ENCODE assay signal across 8 mouse cellular contexts in the genomic region with DNA sequence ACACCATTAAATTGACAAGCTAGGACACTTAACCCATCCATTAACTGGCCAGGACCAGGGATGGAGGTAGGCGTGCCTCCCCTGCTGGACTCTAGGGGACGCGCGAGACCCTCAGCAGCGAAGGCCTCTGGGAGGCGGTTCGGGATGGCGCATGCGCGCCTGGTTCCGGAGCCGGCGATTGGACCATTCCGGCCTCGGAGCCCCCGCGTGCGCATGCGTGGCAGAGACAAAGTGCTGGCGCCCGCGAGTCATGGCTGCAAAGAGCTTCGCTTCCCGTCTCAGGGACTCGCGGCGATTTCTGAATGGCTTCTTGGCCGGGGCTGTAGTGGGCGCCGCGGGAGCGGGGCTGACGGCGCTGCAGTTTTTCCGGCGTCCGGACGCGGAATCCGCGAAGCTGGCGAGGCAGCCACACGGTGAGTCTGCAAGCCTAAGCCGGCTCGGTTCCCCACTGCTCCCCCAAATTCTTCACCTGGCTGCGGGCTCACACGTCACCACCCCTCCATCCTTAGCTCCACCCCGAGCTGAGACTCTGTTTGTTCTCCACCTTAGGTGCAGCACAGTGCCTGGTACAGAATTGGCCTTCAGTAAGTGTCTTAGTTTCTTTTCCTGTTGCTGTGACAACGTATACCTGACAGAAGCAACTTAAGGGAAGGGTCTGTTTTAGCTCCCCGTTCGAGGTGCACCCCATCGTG. TPM values are rescaled to one million over a fixed set of nuclear protein-coding genes. Genes with fewer than 3 reads are reported as not detected.
DNase-seq lines count a peak whose midpoint lies in the region; ATAC-seq and TF ChIP-seq lines count a peak whose summit lies in the region.

Gene Exog, plus strand, starts transcription at position 206 of the 692 bp plus-strand sequence.

- DNase-seq in ES-E14 (ENCODE audit: low read depth, low spot score): peak; percentile 91
- DNase-seq in cerebellum, adult 11-12 months: peak; percentile 98
- DNase-seq in heart, postnatal 4 days: peak; percentile 99
- peak; percentile 95 to 99 for DNase-seq in layer of hippocampus, adult 8-10 months (ENCODE audit: low spot score in 2 of 2)
- peak; percentile 94 for DNase-seq in ovary, adult 18-20 months (ENCODE audit: low spot score)
- DNase-seq in thymus, postnatal 0 days (ENCODE audit: low spot score): peak; percentile 95

- ATAC-seq in forebrain, embryonic 16.5 days: peak; percentile 91
- peak; percentile 90 for ATAC-seq in lung, embryonic 15.5 days (ENCODE audit: borderline replicate concordance, extremely low read depth, low FRiP score, low TSS enrichment)

- no peaks in the 10 kb centered on the region for H3K9me3 ChIP-seq in ES-E14 (ENCODE audit: control insufficient read depth, insufficient read depth, low read depth, low read length)
- no peaks in the 10 kb centered on the region for H3K9me3 ChIP-seq in forebrain, embryonic 16.5 days (ENCODE audit: control insufficient read depth, low read length)
- no peaks in the 10 kb centered on the region for H3K9me3 ChIP-seq in lung, embryonic 15.5 days

- no peaks in the 10 kb centered on the region for H3K4me1 ChIP-seq in ES-E14 (ENCODE audit: control insufficient read depth in 2 of 2, insufficient read depth in 2 of 2, low read length in 2 of 2, poor library complexity in 1 of 2)
- H3K4me1 ChIP-seq in forebrain, embryonic 16.5 days (replicated peaks; ENCODE audit: control insufficient read depth, insufficient read depth, low read length): peaks cover 13% of the 10 kb centered on the region
- H3K4me1 ChIP-seq in lung, embryonic 15.5 days: peaks cover 12% of the 10 kb centered on the region

- in situ Hi-C loops in ES-E14 (cut with MboI; ENCODE audit: low sequenced_read_pairs in 2 of 2, unreplicated experiment in 2 of 2): no loop called here

- H3K27ac ChIP-seq in ES-E14 (ENCODE audit: insufficient read depth, low read depth, low read length, poor library complexity, severe bottlenecking): peak within 1 kb of the TSS; percentile 46; the same call in 1 of the 2 replicates
- peak within 1 kb of the TSS; percentile 88 for H3K27ac ChIP-seq in forebrain, embryonic 16.5 days (ENCODE audit: low read length)
- peak within 1 kb of the TSS; percentile 81 for H3K27ac ChIP-seq in lung, embryonic 15.5 days

- H3K4me2 ChIP-seq in forebrain, embryonic 16.5 days (ENCODE audit: low read length): peak within 1 kb of the TSS; percentile 92
- H3K4me2 ChIP-seq in lung, embryonic 15.5 days: peak within 1 kb of the TSS; percentile 81

- peaks cover 21% of the 10 kb centered on the region for H3K36me3 ChIP-seq in ES-E14 (ENCODE audit: control insufficient read depth, insufficient read depth, low read length, poor library complexity, severe bottlenecking)
- peaks cover 17% of the 10 kb centered on the region for H3K36me3 ChIP-seq in forebrain, embryonic 16.5 days (ENCODE audit: control insufficient read depth, insufficient read depth)
- peaks cover 28% of the 10 kb centered on the region for H3K36me3 ChIP-seq in lung, embryonic 15.5 days

- H3K9ac ChIP-seq in ES-E14 (ENCODE audit: insufficient read depth, low read depth, low read length, poor library complexity, severe bottlenecking): peak within 1 kb of the TSS; percentile 95
- peak within 1 kb of the TSS; percentile 88 for H3K9ac ChIP-seq in forebrain, embryonic 16.5 days (replicated peaks; ENCODE audit: low read depth, low read length)
- peak within 1 kb of the TSS; percentile 77 for H3K9ac ChIP-seq in lung, embryonic 15.5 days

- 0% methylated on average over 49 of the region's 52 CpGs for WGBS in forebrain, embryonic 16.5 days
- WGBS in lung, embryonic 15.5 days: under 1% methylated on average over 52 of the region's 52 CpGs

- peak within 1 kb of the TSS; percentile 89 to 94 for H3K4me3 ChIP-seq in ES-E14 (ENCODE audit: insufficient read depth in 1 of 2, low read depth in 1 of 2, low read length in 2 of 2, poor library complexity in 1 of 2, severe bottlenecking in 1 of 2)
- peak within 1 kb of the TSS; percentile 81 for H3K4me3 ChIP-seq in forebrain, embryonic 16.5 days (replicated peaks; ENCODE audit: low read length)
- peak within 1 kb of the TSS; percentile 61 for H3K4me3 ChIP-seq in lung, embryonic 15.5 days

- H3K27me3 ChIP-seq in forebrain, embryonic 16.5 days (replicated peaks; ENCODE audit: control insufficient read depth, insufficient read depth, low read length): no peaks in the 10 kb centered on the region
- no peaks in the 10 kb centered on the region for H3K27me3 ChIP-seq in lung, embryonic 15.5 days

TF ChIP-seq in ES-E14, 5 proteins besides CTCF, POLR2A, EP300 and RAD21:
- TF ChIP-seq ZC3H11A (IDR thresholded peaks at IDR 0.05; ENCODE audit: borderline replicate concordance, low read depth, low read length) (no peak), ZNF384 (IDR thresholded peaks at IDR 0.05; ENCODE audit: low read depth, low read length) (no peak), HCFC1 (IDR thresholded peaks at IDR 0.05; ENCODE audit: borderline replicate concordance, insufficient read depth, low read length) (0 out of 2 replicates have a peak, but pooled peaks have one; percentile 46)

RNA-seq across cellular contexts. Expression of gene Exog, which starts in this region (rescaled TPM):
- total RNA-seq in ES-E14 (2012; rRNA removed): 9.3 and 11.9 TPM in 2 replicates
- polyA plus RNA-seq in forebrain, embryonic 16.5 days (2015; fragmentation: Nextera tagmentation; extraction: Ambion mirVana): 60.7 and 66.1 TPM in 2 replicates
- 1 to 10 TPM; 4.2 to 4.5 TPM for total RNA-seq in heart, postnatal 4 days (2021)
- total RNA-seq in layer of hippocampus, adult 8-10 months (2022): 10 to 100 TPM; 17.2 to 24.9 (median 19.0) TPM
- 27.3 and 29.2 TPM in 2 replicates for polyA plus RNA-seq in lung, embryonic 15.5 days (2015; fragmentation: Nextera tagmentation; extraction: Ambion mirVana)
- 20.9 and 21.4 TPM in 2 replicates for polyA plus RNA-seq in thymus, postnatal 0 days (2015; fragmentation: Nextera tagmentation; extraction: Ambion mirVana)

Comparison
In these comparisons a context has a peak if more than half of its experiments do, and no peak if none do; other contexts are left out.
1. Peak in every context shown above with its lines: DNase-seq, ATAC-seq, H3K4me3 ChIP-seq and H3K27ac ChIP-seq.